Mouse (Mus musculus): ENCODE measurements at regions not wholly inside any gene's neighbourhood (a gene's known extent, or its start where the extent isn't known, plus 50 kb on each side); places are given as distances from the start of the nearest gene placed in this dataset.
"Not testable (repeated sequence)": the region's sequence is repeated elsewhere in the genome, so short reads cannot be mapped to it uniquely, and the experiment has no call there.

DNA sequence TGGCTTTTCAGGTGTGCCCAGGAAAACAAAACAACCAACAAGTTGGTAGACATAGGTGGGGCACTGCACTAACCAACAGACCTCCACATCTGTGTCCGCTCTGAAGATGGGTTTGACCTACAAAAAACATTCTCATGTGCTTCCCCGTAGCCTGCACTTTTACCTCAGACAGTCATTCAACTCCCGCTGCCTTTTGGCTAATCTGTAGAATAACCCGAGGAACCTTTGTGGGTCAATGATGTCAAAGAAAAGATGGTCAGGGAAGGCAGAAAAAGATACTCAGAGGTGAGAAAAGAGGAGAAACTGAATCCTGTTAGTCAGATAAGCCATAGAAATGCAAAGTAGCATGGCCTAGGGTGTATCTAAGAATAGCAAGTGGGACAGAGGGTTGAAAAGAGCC, 170.8 kb downstream of the Snx19 start:
- intact Hi-C loops (cut with DNase I) = no loop called here

GRCm38 (mm10) chr9:30597092-30597491, 170.2 kb downstream of the Snx19 start:
- intact Hi-C loops (cut with DNase I); DNase-seq (ENCODE audit: low spot score): not testable (repeated sequence)

More for the DNA sequence above, 170.8 kb downstream of the Snx19 start:
- DNase-seq (ENCODE audit: low spot score) = no peak

DNA sequence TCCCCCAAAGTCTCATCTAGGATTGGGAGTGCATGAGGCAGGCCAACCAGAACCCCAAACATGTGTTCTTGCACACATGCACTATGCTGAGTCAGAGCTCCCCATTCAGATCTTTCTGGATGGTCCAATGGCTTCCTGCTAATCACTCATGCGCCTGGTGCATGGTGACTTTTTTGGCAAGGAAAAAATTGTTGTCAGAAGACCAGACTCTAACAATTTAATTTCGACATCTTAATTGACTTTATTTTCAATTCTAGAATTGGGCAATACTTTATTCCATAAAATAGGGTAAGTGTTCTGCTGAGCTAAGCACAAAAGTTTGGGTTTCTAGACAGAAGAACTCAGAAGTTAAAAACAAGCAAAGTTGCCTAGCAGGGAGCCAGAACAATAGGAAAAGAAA, 165.7 kb downstream of the Snx19 start:
- DNase-seq (ENCODE audit: low spot score) = no peak
- intact Hi-C loops (cut with DNase I) = no loop called here

GRCm38 (mm10) chr9:30591246-30591645, 164.3 kb downstream of the Snx19 start:
- no peak for DNase-seq (ENCODE audit: low spot score)
- intact Hi-C loops (cut with DNase I) = no loop called here

DNA sequence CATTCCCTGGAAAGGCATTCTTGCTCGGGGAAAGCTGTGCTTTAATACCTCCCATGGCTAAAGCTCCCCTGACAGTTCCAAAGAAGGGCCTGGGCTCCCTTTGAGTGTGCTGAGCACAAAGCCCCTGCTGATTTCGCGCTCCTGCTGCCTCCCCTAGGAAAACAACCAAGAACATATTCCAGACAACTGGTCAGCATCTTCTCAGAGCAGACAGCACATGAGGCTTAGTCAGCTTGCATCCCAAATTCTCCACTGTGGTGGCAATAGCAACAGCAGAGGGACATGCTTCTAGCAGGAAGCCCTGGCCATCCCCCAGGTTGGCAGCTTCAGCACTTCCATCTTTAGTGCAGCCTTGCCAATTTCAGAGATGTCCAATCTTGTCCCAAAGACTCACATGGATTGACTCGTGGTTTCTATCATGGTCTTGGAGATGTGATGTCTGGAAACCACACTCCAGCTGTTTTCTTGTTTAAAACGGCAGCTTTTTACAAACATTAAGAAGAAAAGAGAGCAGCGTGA, 163.8 kb downstream of the Snx19 start:
- DNase-seq (ENCODE audit: low spot score) = peak; percentile 35
- intact Hi-C loops (cut with DNase I) = no loop called here

DNA sequence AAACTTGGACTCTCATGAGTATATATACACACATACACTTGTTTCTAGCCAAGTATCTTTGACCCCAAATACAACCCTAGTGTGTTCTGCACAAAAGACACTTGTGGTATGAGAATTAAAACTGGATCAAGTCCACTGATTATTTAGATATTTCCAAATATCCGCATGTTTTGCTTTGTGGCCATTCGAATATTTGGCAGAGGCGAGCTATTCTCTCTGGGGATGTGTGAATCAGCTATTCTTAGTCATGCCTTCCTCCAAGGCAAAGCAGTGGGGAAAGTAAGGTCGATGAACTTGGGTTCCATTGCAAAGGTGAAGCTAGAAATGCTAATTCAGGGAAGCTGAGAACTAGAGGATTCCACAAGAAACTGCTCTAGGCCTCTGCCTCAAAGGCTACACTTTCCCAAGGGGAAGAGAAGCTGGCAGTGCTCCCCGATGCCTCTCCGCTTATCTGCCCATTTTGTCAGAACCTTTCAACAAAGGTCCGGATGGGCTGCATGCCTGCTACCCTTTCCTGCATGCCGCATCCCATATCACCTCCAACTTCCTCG, 154.4 kb downstream of the Snx19 start:
- no peak for DNase-seq (ENCODE audit: low spot score)
- intact Hi-C loops (cut with DNase I) = no loop called here

- intact Hi-C loops (cut with DNase I) = no loop called here
- DNase-seq (ENCODE audit: low spot score) = no peak
These were observed 153.6 kb downstream of the Snx19 start for GRCm38 (mm10) chr9:30580500-30580899.

- DNase-seq (ENCODE audit: low spot score) = peak; percentile 31
- intact Hi-C loops (cut with DNase I) = no loop called here
These were observed 151.3 kb downstream of the Snx19 start for GRCm38 (mm10) chr9:30578213-30578612.

DNA sequence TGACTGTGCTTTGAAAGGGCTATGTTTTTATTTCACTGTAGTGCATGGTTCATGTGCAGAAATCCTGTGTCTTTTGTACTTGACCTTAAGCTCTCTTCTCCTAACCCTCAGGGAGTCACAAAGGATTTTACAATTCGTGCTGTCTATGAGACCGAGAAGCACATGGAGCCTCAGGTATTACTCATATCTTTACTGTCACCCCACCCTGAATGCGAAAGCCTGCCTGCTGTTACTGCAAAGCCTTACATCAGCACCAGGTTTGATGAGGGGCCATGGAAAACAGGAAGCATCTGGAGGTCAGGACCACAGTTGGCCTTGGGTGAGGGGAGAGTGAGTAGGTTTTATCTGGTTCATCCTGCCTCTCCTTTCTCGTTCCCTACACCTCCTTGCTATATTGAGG, 150.3 kb downstream of the Snx19 start:
- DNase-seq (ENCODE audit: low spot score) = no peak
- intact Hi-C loops (cut with DNase I) = no loop called here

- intact Hi-C loops (cut with DNase I) = no loop called here
- no peak for DNase-seq (ENCODE audit: low spot score)
These were observed 148.6 kb downstream of the Snx19 start for GRCm38 (mm10) chr9:30575531-30575930.

- DNase-seq (ENCODE audit: low spot score) = no peak
- intact Hi-C loops (cut with DNase I) = no loop called here
These were observed 146.4 kb downstream of the Snx19 start for GRCm38 (mm10) chr9:30573294-30573693.

DNA sequence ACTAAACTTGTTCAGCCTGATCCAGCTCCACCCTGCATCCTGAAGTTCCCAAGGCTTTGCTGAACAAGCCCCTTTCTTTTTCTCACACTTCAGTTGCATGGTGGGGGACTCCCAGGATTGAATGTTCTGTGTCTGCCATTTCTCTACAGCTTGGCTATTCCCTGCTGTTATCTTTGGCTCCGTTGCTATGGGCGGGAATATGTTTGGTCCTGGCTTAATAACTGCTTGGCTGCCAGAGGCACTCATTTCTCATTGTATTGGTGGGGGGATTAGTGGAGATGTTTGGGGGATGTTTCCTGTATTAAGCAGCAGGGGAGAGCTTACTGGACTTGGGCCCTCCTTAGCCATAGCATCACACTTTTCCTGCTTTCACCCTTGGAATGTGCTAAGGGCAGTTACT, 144.1 kb downstream of the Snx19 start:
- intact Hi-C loops (cut with DNase I) = no loop called here

DNA sequence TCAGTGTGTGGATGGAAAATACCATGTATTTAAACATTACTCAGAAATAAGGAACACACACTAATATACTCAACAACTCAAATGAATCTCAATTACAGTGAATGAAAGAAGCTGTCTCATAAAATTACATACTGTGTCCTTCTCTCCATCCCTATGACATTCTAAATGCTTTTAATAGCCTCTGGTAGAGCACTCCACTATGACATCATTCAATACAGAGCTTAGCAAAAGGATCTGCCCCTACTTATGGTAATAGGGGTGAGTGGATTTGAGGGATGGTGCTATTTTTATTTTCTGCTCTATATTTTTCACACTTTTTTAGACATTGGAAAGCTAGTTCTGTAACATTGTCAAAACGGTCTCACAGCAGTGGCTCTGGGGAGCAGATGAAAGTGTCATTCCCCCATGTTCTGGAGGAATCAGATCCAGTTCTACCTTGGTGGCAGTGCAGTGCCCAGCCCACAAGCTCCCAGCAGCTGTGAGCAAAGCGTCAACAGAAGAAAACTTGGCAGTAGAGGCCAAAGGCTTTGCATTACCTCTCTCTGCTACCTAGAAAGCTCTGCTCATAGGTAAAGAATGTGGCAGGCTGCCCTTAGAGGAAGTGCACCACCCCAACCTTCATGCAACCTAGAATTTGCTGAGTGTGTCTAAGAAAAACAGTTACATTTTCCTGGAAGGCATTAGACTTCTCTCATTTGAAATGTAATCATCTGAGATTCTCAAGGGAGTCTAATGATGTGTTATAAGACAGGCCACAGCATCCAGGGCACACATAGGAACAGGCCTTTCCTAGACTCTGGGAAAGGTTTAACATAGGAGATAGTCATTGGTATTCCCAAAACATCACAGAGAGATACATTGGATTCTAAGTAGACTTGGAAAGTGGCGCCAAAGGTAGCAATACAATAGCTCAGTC, 138.1 kb downstream of the Snx19 start:
- intact Hi-C loops (cut with DNase I) = no loop called here
- no peak for DNase-seq (ENCODE audit: low spot score)

More for the DNA sequence above, 144.1 kb downstream of the Snx19 start:
- no peak for DNase-seq (ENCODE audit: low spot score)

- intact Hi-C loops (cut with DNase I) = loop anchor here (1.0 to 2.0 kb wide), 2 partner anchors 83 to 373 kb away; no protein-coding TSS in a partner anchor
- no peak for DNase-seq (ENCODE audit: low spot score)
These were observed 136.5 kb downstream of the Snx19 start for GRCm38 (mm10) chr9:30563399-30563798.

GRCm38 (mm10) chr9:30554908-30555307, 128.0 kb downstream of the Snx19 start:
- DNase-seq (ENCODE audit: low spot score) = no peak
- intact Hi-C loops (cut with DNase I) = no loop called here

GRCm38 (mm10) chr9:30552721-30553120, 125.8 kb downstream of the Snx19 start:
- DNase-seq (ENCODE audit: low spot score) = peak; percentile 46
- intact Hi-C loops (cut with DNase I) = no loop called here

DNA sequence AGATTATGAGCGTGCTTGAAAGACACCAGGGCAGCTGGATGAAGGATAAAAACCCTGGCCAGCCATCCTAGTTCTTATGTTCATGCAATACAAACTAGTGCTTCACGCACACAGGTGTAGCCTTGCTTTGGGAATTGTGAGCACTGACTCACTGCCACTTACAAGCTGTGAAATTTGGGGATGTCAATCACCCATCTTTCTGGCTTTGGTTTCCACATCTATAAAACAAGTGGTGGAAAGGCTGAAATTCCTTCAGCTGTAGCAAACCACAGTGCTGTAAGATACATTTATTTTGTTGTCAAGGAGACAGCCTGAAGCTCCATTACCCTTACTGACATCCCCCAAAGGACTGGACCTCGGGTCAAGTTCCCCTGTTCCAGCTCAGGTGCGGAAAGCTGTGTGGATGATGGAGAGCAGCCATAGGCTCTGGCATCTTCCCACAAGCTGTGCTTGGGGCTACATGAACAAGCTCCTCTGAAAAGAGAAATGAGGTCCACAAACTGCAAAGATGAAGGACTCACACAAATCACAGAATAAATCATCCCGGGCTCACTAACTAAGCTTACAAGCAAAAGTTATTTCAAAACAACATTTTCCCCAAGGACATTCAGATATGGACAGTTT, 123.1 kb downstream of the Snx19 start:
- intact Hi-C loops (cut with DNase I) = no loop called here
- no peak for DNase-seq (ENCODE audit: low spot score)

DNA sequence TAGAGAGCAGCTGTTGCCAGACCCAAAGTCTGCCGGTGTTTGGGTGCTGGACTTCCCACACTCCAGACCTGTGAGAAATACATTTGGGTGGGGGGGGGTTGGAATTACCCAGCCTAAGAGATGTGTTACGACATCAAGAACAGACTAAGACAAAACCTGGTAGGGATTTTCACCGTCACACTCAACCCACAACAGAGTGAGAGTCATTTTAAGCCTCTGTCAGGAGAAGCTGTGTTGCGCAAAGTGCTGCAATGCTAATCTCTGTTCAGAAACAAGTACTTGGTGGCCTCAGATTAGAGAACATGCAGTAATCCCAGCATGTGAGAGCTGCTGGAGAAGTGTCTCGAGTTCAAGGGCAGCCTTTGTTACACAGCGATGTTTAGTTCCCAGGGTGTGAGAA, 113.0 kb downstream of the Snx19 start:
- DNase-seq (ENCODE audit: low spot score) = no peak
- intact Hi-C loops (cut with DNase I) = no loop called here

- no peak for DNase-seq (ENCODE audit: low spot score)
- intact Hi-C loops (cut with DNase I) = no loop called here
These were observed 109.7 kb downstream of the Snx19 start for GRCm38 (mm10) chr9:30536508-30537100.

GRCm38 (mm10) chr9:30534961-30535360, 108.1 kb downstream of the Snx19 start:
- no peak for DNase-seq (ENCODE audit: low spot score)
- intact Hi-C loops (cut with DNase I) = no loop called here
